8 mouse cellular contexts compared by ENCODE assay signal in the genomic region with DNA sequence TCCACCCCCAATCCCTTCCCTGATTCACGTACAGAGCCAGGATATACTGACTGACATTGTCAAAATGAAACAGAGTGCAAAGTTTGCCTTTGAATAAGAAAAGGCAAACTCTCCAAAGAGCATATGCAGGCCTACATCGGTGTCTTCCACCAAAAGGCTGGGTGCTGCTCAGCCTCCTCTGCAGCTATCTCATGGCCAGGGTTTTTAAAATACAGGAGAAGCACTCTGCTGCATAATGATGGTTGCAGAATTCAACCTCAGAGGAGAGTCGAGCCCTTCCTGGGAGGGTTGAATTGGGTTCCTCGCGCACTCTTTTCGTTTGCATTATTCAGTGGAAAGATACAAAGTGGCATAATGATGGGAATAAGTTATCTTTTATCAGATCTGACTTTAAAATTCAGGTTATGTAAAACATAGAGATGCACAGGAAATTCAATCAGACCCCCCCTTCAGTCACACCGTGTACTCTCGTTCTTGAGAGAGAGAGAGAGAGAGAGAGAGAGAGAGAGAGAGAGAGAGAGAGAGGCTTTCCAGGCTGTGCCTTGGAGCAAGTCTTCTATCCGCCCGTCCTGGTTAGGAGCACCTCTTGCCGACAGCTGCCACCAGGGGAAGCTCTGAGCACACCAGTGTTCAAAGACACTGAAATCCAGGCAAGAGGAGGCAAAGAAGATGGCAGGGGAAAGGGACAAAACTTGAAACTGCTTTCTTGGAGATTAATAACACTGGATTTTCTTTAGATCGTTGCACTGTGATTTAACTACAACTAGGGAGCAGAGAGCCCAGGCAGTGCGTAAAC.
DNase-seq lines count a peak whose midpoint lies in the region; ATAC-seq and TF ChIP-seq lines count a peak whose summit lies in the region.

No protein-coding gene starts in this region.

- TF ChIP-seq CTCF in gastrocnemius, adult 2 months (IDR thresholded peaks at IDR 0.05): peak; percentile 32; the same call in 1 of the 2 replicates

- peak; percentile 99 for ATAC-seq in frontal cortex, adult (ENCODE audit: low TSS enrichment)
- ATAC-seq in midbrain, embryonic 16.5 days: peak; percentile 88
- ATAC-seq in granulocyte monocyte progenitor cell, adult 5-6 weeks (replicated peaks; ENCODE audit: poor library complexity, severe bottlenecking): no peak

- H3K9ac ChIP-seq in midbrain, embryonic 16.5 days (ENCODE audit: low read depth, low read length): no peak overlapping the region

- DNase-seq in gastrocnemius, adult 2 months: no peak
- DNase-seq in gastrocnemius, postnatal 25 days: no peak
- peak; percentile 28 for DNase-seq in ZHBTc4 (ENCODE audit: low read depth, low spot score)
- DNase-seq in layer of hippocampus, postnatal 10 days (ENCODE audit: low spot score in 2 of 2): peak; percentile 63 to 76
- no peak for DNase-seq in adrenal gland, postnatal 4 days (ENCODE audit: low spot score in 2 of 2)

- intact Hi-C loops in gastrocnemius, adult 2 months (cut with DNase I): no loop called here

- no peak overlapping the region for H3K27ac ChIP-seq in gastrocnemius, adult 2 months
- H3K27ac ChIP-seq in midbrain, embryonic 16.5 days (ENCODE audit: low read length): no peak overlapping the region

- no peaks in the 10 kb centered on the region for H3K9me3 ChIP-seq in midbrain, embryonic 16.5 days (replicated peaks; ENCODE audit: control insufficient read depth, low read length, poor library complexity, severe bottlenecking)

- no peak overlapping the region for H3K4me3 ChIP-seq in gastrocnemius, adult 2 months
- H3K4me3 ChIP-seq in midbrain, embryonic 16.5 days (ENCODE audit: low read depth, low read length): no peak overlapping the region

- H3K27me3 ChIP-seq in midbrain, embryonic 16.5 days (ENCODE audit: control insufficient read depth, insufficient read depth, low read depth, low read length): no peaks in the 10 kb centered on the region

- 33% methylated on average over 13 of the region's 13 CpGs for WGBS in midbrain, embryonic 16.5 days

- no peaks in the 10 kb centered on the region for H3K36me3 ChIP-seq in midbrain, embryonic 16.5 days (ENCODE audit: control insufficient read depth, insufficient read depth, low read length)

- H3K4me1 ChIP-seq in midbrain, embryonic 16.5 days (ENCODE audit: control insufficient read depth, insufficient read depth, low read length): 0 out of 2 replicates have a peak, but pooled peaks cover 2% of the 10 kb centered on the region

- H3K4me2 ChIP-seq in midbrain, embryonic 16.5 days (ENCODE audit: low read length): no peak overlapping the region

Comparison
In these comparisons a context has a peak if more than half of its experiments do, and no peak if none do; other contexts are left out.
1. DNase-seq: peak in ZHBTc4 (single experiment) and layer of hippocampus, postnatal 10 days (2 of 2); none in gastrocnemius, adult 2 months (single experiment), gastrocnemius, postnatal 25 days (single experiment) and adrenal gland, postnatal 4 days (0 of 2).